ENCODE assay signal across 8 mouse cellular contexts in the genomic region with DNA sequence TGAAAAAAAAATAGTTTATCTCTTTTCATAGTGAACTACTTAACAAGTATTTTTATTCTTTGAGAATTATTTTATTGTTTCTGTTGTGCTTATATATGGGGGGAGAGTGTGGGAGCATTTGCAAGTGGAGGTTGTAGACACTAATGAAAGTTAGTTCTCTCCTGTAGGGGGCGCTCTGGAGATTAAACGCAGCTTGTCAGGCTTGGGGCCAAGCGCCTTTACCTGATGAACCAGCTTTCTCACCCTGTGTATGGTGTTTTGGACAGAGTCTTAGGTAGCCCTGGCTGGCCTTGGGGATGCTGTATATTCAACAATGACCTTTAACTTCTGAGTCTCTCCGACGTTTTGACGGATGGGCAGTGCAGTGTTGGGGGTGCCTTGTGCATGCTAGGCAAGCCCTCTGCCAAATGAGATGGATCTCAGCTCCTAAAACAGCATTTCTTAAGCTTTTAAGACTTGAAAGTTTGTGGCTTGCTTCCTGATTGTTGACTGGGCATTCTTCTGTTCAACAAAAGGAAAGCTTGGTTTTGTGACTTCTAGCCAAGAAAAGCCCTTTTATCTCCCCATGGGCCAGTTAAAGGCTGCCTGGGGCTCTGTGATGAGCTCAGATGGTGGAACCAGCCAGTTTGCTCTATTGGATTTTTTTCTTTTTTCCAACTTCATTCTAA.
A peak's percentile ranks its signal among the peaks of the same experiment; 100 is the strongest.
DNase-seq lines count a peak whose midpoint lies in the region; ATAC-seq and TF ChIP-seq lines count a peak whose summit lies in the region.

No protein-coding gene starts in this region.

- H3K4me2 ChIP-seq in CH12.LX (ENCODE audit: insufficient read depth, low read depth, poor library complexity, severe bottlenecking) = no peak overlapping the region
- H3K4me2 ChIP-seq in liver, embryonic 13.5 days = no peak overlapping the region
- no peak overlapping the region for H3K4me2 ChIP-seq in kidney, embryonic 15.5 days
- H3K4me2 ChIP-seq in kidney, embryonic 14.5 days (replicated peaks; ENCODE audit: low read depth, low read length) = no peak overlapping the region

- in situ Hi-C loops in CH12.LX (cut with MboI; ENCODE audit: low pct_ligation_motif_present, low pct_unique_long_range_greater_than_20kb, low sequenced_read_pairs) = no loop called here

- intact Hi-C loops in heart, adult 2 months (cut with DNase I) = loop anchor here (5.0 kb wide), 1 partner anchor 62 kb away; no protein-coding TSS in a partner anchor
- intact Hi-C loops in heart, postnatal 36 days (cut with DNase I) = no loop called here

- H3K27me3 ChIP-seq in heart, adult 2 months (ENCODE audit: control insufficient read depth, insufficient read depth, low read length) = no peaks in the 10 kb centered on the region
- H3K27me3 ChIP-seq in CH12.LX (replicated peaks) = no peaks in the 10 kb centered on the region
- H3K27me3 ChIP-seq in liver, embryonic 13.5 days = no peaks in the 10 kb centered on the region
- H3K27me3 ChIP-seq in kidney, embryonic 15.5 days = no peaks in the 10 kb centered on the region
- H3K27me3 ChIP-seq in kidney, embryonic 14.5 days (ENCODE audit: control insufficient read depth, insufficient read depth, low read length) = no peaks in the 10 kb centered on the region

- peaks cover 17% of the 10 kb centered on the region for H3K4me1 ChIP-seq in heart, adult 2 months (ENCODE audit: control insufficient read depth, insufficient read depth, low read length)
- peaks cover 2 to 35% of the 10 kb centered on the region in 2 experiments; a peak in 3 of 4 replicates for H3K4me1 ChIP-seq in CH12.LX (ENCODE audit: control insufficient read depth in 1 of 2, insufficient read depth in 2 of 2)
- H3K4me1 ChIP-seq in liver, embryonic 13.5 days (replicated peaks) = peaks cover 55% of the 10 kb centered on the region
- peaks cover 57% of the 10 kb centered on the region for H3K4me1 ChIP-seq in kidney, embryonic 15.5 days
- H3K4me1 ChIP-seq in kidney, embryonic 14.5 days (ENCODE audit: control insufficient read depth, insufficient read depth, low read length) = peaks cover 30% of the 10 kb centered on the region

- dilution Hi-C loops in CH12.LX (cut with MboI; ENCODE audit: extremely low pct_ligation_motif_present, extremely low pct_unique_long_range_greater_than_20kb, low sequenced_read_pairs) = no loop called here

- H3K27ac ChIP-seq in heart, adult 2 months = no peak overlapping the region
- H3K27ac ChIP-seq in CH12.LX (ENCODE audit: insufficient read depth, low read depth) = no peak overlapping the region
- no peak overlapping the region for H3K27ac ChIP-seq in liver, embryonic 13.5 days
- no peak overlapping the region for H3K27ac ChIP-seq in kidney, embryonic 15.5 days
- no peak overlapping the region for H3K27ac ChIP-seq in kidney, embryonic 14.5 days (ENCODE audit: low read depth, low read length)

- H3K9ac ChIP-seq in heart, adult 2 months (ENCODE audit: low read depth, low read length) = no peak overlapping the region
- no peak overlapping the region for H3K9ac ChIP-seq in CH12.LX (ENCODE audit: insufficient read depth, low read depth)
- H3K9ac ChIP-seq in liver, embryonic 13.5 days = no peak overlapping the region
- H3K9ac ChIP-seq in kidney, embryonic 15.5 days = no peak overlapping the region
- H3K9ac ChIP-seq in kidney, embryonic 14.5 days (ENCODE audit: low read depth, low read length) = no peak overlapping the region

- TF ChIP-seq POLR2A in heart, adult 2 months (IDR thresholded peaks at IDR 0.05; ENCODE audit: insufficient read depth, low read depth, low read length) = no peak
- TF ChIP-seq POLR2A in CH12.LX (IDR thresholded peaks at IDR 0.05; ENCODE audit: low read depth, low read length) = no peak

- no peaks in the 10 kb centered on the region for H3K9me3 ChIP-seq in CH12.LX (replicated peaks; ENCODE audit: low read length)
- H3K9me3 ChIP-seq in liver, embryonic 13.5 days (replicated peaks) = no peaks in the 10 kb centered on the region
- no peaks in the 10 kb centered on the region for H3K9me3 ChIP-seq in kidney, embryonic 15.5 days (replicated peaks)
- no peaks in the 10 kb centered on the region for H3K9me3 ChIP-seq in kidney, embryonic 14.5 days (ENCODE audit: control insufficient read depth, low read length)

- TF ChIP-seq CTCF in heart, adult 2 months (IDR thresholded peaks at IDR 0.05) = peak; percentile 47
- TF ChIP-seq CTCF in CH12.LX (conservative IDR thresholded peaks at IDR 0.05 in 1 of 2, IDR thresholded peaks at IDR 0.05 in 1 of 2; ENCODE audit: low read depth in 2 of 2, low read length in 2 of 2) = peak; percentile 10 to 51; a peak in 2 of 4 replicates

- peak; percentile 53; the same call in 1 of the 2 replicates for ATAC-seq in liver, embryonic 13.5 days (ENCODE audit: low read depth)
- ATAC-seq in kidney, embryonic 15.5 days (replicated peaks; ENCODE audit: low FRiP score) = no peak
- ATAC-seq in kidney, embryonic 14.5 days (ENCODE audit: low FRiP score, low TSS enrichment) = no peak

- H3K36me3 ChIP-seq in heart, adult 2 months (ENCODE audit: control insufficient read depth, insufficient read depth, low read length) = peaks cover 16% of the 10 kb centered on the region
- H3K36me3 ChIP-seq in CH12.LX (replicated peaks in 1 of 2; ENCODE audit: control insufficient read depth in 1 of 2, insufficient read depth in 1 of 2, low read length in 1 of 2) = peaks cover 0 to under 1% of the 10 kb centered on the region in 2 experiments
- H3K36me3 ChIP-seq in liver, embryonic 13.5 days = no peaks in the 10 kb centered on the region
- H3K36me3 ChIP-seq in kidney, embryonic 15.5 days = no peaks in the 10 kb centered on the region
- H3K36me3 ChIP-seq in kidney, embryonic 14.5 days (ENCODE audit: control insufficient read depth, insufficient read depth, low read length) = no peaks in the 10 kb centered on the region

- no peak for TF ChIP-seq RAD21 in CH12.LX (IDR thresholded peaks at IDR 0.05; ENCODE audit: low read depth, low read length)

- H3K4me3 ChIP-seq in heart, adult 2 months = no peak overlapping the region
- no peak overlapping the region for H3K4me3 ChIP-seq in CH12.LX (replicated peaks in 1 of 3; ENCODE audit: low read depth in 2 of 3, low read length in 2 of 3, poor library complexity in 1 of 3)
- no peak overlapping the region for H3K4me3 ChIP-seq in liver, embryonic 13.5 days (replicated peaks)
- H3K4me3 ChIP-seq in kidney, embryonic 15.5 days (replicated peaks) = no peak overlapping the region
- H3K4me3 ChIP-seq in kidney, embryonic 14.5 days (ENCODE audit: low read length) = no peak overlapping the region

- DNase-seq in heart, adult 2 months = no peak
- DNase-seq in heart, postnatal 36 days = no peak
- DNase-seq in CH12.LX (ENCODE audit: extremely low read depth) = peak; percentile 21
- DNase-seq in brain, adult 2 months (ENCODE audit: low read depth, low spot score) = peak; percentile 33
- DNase-seq in liver, embryonic 13.5 days = peak; percentile 46
- no peak for DNase-seq in urinary bladder, postnatal 36 days (ENCODE audit: low spot score in 2 of 2)

- no peak for TF ChIP-seq EP300 in heart, adult 2 months (IDR thresholded peaks at IDR 0.05; ENCODE audit: insufficient read depth, low read depth, low read length)
- no peak for TF ChIP-seq EP300 in CH12.LX (IDR thresholded peaks at IDR 0.05; ENCODE audit: low read length)

- WGBS in heart, adult 2 months = 33% methylated on average over 6 of the region's 6 CpGs
- WGBS in liver, embryonic 13.5 days (ENCODE audit: insufficient replicate concordance) = 45% methylated on average over 6 of the region's 6 CpGs
- WGBS in kidney, embryonic 15.5 days = 19% methylated on average over 6 of the region's 6 CpGs
- 30% methylated on average over 6 of the region's 6 CpGs for WGBS in kidney, embryonic 14.5 days

- peaks cover 4% of the 10 kb centered on the region for H3K79me2 ChIP-seq in heart, adult 2 months (replicated peaks; ENCODE audit: control insufficient read depth, insufficient read depth, low read length)
- no peaks in the 10 kb centered on the region for H3K79me2 ChIP-seq in CH12.LX (replicated peaks; ENCODE audit: control insufficient read depth, extremely low read depth, insufficient read depth, poor library complexity, severe bottlenecking)

TF ChIP-seq in CH12.LX, 34 proteins besides CTCF, POLR2A, EP300 and RAD21:
- no peak for TF ChIP-seq GABPA (IDR thresholded peaks at IDR 0.05; ENCODE audit: insufficient replicate concordance, low read depth, low read length)
- no peak for TF ChIP-seq USF2 (conservative IDR thresholded peaks at IDR 0.05; ENCODE audit: low read depth, low read length)
- TF ChIP-seq SMC3 (IDR thresholded peaks at IDR 0.05; ENCODE audit: low read depth, low read length) = no peak
- no peak for TF ChIP-seq ZNF384 (IDR thresholded peaks at IDR 0.05; ENCODE audit: low read depth, low read length)
- TF ChIP-seq NELFE (IDR thresholded peaks at IDR 0.05; ENCODE audit: low read depth, low read length) = no peak
- no peak for TF ChIP-seq E2F4 (IDR thresholded peaks at IDR 0.05; ENCODE audit: insufficient replicate concordance, low read depth, low read length)

Comparison
In these comparisons a context has a peak if more than half of its experiments do, and no peak if none do; other contexts are left out.
1. DNase-seq: peak in CH12.LX (single experiment), brain, adult 2 months (single experiment) and liver, embryonic 13.5 days (single experiment); none in heart, adult 2 months (0 of 2), heart, postnatal 36 days (0 of 2) and urinary bladder, postnatal 36 days (0 of 2).